Mouse (Mus musculus) layer of hippocampus, postnatal 10 days (tissue): ENCODE results near the gene Gpr68. TPM values are rescaled to one million over a fixed set of nuclear protein-coding genes. Genes with fewer than 3 reads are reported as not detected.

Source experiments
- DNase-seq, 2 experiments: peaks; one replicate each; pipeline ENCODE4 v3.0.0; 2021; ENCODE audit warnings: low spot score in 2 of 2
- total RNA-seq, 2 experiments: library from RNA; stranded (reverse); gene quantifications; 2 replicates each; pipeline ENCODE4 v1.2.3; 2021

Gpr68 gene
- total RNA-seq, 2 experiments from 2014 or later: 17.4 to 17.6 TPM

DNA sequence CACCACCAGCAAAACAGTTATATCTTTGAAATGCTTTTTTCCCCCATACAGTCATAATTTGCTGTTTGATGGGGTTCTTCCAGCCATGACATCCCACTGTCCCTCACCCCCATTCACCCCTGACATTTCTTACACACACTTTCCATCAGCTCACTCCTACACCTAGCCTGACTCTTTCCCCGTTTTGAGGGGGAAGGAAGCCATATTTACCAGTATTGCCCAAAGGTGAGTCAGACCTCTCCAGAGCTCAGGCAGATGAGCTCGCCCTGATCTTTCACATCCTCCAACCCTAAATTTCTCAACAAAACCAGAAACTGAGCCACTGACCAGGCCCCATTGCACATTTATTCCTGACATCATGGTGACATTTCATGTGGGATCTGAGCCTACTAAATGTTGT lies 36.2 kb downstream of the Gpr68 start:
- DNase-seq: no peak

- no peak for DNase-seq
These were observed 36.8 kb downstream of the Gpr68 start for GRCm38 (mm10) chr12:100871234-100871633.

DNA sequence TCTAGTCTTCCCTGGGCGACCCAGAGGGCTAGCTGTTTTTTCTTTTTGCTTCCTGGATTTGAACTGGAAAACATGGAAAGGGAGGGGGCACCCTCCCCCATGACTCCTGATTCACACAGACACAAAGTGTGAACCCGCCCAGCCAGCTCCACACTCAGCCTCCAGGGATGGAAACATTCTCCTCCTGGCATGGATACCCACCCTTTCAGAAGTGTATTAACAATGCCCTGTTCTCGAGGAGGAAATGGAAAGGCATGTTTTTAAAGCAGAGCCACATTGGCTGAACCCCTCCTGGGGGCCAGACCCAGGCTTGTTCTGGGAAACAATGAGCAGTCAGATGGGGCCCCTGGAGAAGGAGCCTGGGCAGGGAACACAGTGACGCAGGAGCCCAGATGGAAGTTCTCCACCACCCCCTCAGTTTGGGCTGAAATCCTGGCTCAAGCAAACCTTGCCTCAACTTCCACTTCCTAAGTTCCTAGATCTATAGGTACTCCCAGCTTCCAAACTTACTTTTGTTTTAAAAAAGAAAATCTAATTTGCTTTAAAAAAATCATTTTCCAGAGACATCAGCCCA lies 39.9 kb downstream of the Gpr68 start:
- DNase-seq: no peak

GRCm38 (mm10) chr12:100867097-100867496 lies 40.9 kb downstream of the Gpr68 start:
- no peak for DNase-seq

DNA sequence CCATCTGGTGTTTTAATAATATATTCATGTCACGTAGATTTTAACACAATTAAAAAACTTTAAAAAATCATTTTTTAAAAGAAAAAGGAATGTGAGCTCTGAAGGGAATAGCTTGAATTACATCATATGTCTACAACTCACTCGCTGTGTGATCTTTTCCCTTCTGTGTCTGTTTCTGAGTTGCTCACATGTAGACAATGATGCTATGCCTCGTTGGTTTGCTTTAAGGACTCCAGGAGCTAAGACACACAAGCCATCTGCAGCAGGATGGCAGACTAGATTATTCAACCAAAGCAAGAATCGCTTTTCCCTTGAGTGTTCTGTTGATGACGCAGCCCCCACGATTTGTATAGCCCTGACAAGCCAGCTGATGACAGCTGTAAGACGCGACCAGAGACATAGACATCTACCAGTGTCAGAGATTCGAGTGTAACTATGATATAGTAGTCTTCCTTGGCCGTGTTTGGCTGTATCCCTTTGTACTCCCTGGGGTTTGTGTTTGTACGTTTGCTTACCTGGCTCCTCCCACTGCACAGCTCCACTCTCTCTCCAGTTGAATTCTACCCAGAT lies 42.4 kb downstream of the Gpr68 start:
- DNase-seq: no peak

- no peak for DNase-seq
These were observed 42.9 kb downstream of the Gpr68 start for GRCm38 (mm10) chr12:100865072-100865471.

DNA sequence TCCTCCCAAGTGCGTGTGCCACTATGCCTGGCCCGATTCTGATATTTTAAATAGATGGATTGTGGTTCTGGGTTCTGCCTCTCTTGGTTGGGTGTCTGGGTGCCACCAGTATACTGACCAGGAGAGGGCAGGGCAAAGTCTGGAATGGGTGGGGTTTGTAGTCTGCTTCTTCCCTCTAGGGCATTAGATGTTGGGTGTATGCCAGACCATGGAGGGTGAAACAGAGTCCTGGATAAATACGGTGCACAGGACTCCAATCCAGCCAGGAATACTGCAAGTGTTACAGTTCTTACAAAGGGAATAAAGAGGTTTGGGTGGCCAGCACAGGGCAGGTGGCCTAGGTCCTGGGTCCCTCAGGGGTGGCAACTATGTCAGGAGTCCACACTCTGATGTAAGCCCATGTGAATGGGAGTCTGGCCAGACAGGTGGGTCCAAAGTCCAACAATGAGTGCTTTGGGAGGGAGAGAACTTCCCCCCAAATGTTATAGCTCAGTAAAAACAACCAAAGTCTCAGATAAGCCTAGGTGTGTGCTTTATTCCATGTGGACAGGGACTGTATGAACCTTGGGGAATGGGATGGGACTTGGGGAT lies 45.0 kb downstream of the Gpr68 start:
- no peak for DNase-seq

- DNase-seq: no peak
These were observed 45.7 kb downstream of the Gpr68 start for GRCm38 (mm10) chr12:100862272-100862671.

GRCm38 (mm10) chr12:100857791-100858190 lies 50.2 kb downstream of the Gpr68 start:
- DNase-seq: no peak

- no peak for DNase-seq
These were observed 51.7 kb downstream of the Gpr68 start for GRCm38 (mm10) chr12:100856337-100856736.

DNA sequence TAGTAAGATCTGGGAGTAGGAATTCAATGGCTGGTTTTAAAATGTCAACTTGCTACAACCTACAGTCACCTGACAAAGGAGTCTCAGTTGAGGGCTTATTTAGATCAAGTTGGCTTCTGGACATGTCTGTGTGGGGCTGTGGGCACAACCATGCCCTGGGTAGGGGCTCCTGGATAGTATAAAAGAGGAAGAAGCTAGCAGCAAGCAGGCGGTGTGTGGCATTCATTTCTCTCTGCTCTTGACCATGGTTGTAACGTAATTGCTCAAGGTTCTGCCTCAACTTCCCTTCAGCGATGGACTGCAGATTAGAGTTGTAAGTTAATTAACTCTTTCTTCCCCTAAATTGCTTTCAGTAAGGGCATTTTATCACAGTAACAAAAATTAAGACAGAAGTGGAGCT lies 55.6 kb downstream of the Gpr68 start:
- no peak for DNase-seq

DNA sequence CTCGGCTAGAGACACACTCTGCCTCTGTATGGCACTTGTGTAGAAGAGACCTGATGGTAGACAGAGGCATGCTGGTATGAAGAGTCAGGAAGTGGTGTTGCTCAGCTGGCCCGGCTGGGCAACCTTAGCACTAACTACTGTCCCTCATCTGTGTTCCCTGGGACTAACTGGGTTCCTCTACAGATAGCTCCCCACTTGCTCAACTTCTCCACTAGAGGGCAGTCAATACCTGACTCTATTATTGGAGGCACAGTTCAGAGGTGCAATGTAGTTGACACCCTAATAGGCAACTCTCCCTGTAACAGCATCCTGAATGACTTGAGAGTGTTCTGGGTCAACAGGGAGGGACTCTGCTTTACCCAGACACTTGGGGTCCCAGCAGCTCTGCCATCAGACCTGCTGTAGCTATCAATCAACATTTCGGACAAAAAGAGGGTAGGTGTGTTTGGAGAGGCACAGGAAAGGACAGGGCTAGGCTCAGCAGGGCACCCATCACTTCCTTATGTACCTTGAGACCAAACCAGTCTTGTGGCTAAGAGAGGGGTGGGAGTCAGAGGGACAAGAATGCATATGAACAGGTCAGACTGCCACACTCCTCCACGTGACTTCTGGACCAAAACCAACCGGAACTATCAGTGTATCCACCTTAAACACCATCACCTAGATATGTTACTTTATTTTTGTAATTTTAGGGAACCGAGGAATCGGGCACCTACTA lies 58.4 kb downstream of the Gpr68 start:
- DNase-seq: peak; percentile 42 to 59

DNA sequence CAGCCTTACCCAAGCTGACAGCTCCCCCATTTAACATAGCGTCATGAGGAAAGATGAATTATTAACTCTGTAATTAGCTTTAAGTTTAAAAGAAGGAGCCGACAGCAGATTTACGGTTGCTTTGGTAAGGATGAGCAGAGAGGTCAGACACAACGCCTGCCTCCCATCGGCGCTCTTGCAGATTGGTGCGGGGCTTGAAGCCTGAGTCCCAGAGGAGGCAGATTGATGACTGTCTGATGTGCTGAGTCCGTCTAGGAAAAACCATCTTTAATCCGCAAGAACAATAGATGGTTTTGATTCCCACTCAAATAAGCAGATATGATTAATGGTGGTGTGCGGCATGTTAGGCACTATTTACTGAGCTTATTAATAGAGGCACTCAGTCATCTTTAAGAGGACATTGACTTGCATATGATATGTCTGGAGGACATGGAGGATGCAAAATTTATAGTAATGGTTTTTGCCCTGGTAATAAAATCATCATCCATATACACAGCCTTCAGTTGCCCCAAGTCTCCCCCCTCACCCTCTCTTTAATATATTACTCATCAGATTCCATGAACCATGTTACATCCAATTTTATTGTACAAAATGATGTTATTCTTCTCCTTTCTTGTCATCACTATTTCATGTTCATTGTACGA lies 60.4 kb downstream of the Gpr68 start:
- no peak for DNase-seq

- no peak for DNase-seq
These were observed 61.4 kb downstream of the Gpr68 start for GRCm38 (mm10) chr12:100846566-100846965.

GRCm38 (mm10) chr12:100845829-100846228 lies 62.2 kb downstream of the Gpr68 start:
- DNase-seq: no peak

DNA sequence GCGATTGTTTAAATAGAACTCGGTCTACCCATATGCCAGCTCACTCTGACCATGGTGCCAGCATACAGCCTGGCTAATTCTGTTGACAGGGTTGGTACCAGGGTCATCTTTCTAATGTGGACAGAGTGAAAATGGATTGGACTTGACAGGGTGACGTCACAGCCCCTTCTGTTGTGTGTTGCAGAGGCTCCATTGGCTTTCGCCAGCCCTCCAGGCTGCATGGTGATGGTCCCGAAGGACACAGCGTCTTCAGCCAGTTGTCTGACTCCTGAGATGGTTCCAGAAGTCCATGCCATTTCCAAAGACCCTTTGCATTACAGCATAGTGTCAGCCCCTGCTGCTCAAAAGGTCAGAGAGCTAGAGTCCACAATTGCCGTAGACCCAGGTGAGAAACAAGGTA lies 63.5 kb downstream of the Gpr68 start:
- DNase-seq: no peak

DNA sequence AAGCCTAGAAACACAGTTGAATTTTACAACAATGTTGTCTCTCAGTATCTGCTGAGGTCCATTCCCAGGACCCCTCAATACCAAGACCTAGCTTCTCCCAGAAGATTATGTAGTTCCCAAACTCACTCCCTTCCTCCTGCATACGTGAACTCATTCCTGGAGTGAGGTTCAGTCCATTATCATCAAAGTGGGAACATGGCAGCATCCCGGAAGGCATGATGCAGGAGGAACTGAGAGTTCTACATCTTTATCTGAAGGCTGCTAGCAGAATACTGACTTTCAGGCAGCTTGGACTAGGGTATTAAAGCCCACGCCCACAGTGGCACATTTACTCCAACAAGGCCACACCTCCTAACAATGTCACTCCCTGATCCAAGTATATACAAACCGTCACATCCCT lies 64.8 kb downstream of the Gpr68 start:
- no peak for DNase-seq

- peak; percentile 87 to 89 for DNase-seq
These were observed 66.7 kb downstream of the Gpr68 start for GRCm38 (mm10) chr12:100841211-100841792.

DNA sequence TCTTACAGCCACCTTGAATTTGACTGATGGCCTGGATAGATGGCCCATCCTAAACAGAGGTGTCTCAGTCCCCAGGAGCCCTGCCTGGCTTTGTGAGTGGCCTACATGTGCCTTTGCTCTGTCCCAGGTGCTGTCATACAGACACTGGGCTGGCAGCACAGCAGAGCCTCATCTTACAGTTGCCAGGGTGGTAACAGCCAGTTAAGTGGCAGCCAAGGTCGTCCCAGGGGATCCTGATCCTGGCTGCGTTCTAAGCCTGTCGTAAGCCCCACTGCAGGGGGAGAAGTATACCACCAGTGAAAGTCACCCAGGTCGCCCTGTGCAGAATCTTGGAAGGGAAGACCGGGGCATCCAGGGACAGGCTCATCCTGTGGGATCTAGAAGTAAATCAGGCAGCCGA lies 68.1 kb downstream of the Gpr68 start:
- DNase-seq: no peak

DNA sequence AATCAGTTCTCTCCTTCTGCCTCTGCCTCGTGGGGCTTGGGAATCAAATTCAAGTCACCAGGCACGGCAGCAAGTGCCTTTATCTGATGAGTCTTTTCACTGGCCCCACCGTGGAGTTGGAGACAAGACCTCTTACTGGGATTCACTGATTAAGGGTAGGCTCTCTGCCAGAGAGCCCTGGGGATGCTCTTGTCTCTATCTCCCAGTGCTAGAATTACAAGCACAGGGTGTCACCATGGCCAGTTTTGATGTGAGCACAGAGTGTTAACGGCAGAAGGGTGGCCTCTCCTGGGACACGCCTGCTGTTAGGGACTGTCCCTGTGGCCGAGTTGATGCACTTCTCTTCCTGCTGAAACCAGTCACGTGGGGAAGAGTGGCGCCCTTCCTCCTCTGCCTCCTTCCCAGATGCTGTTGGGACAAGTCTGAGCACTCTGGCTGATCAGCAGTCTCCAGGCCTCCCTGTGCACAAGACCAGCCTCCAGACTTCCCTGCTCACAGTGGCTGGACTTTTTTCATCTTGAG lies 68.9 kb downstream of the Gpr68 start:
- no peak for DNase-seq

DNA sequence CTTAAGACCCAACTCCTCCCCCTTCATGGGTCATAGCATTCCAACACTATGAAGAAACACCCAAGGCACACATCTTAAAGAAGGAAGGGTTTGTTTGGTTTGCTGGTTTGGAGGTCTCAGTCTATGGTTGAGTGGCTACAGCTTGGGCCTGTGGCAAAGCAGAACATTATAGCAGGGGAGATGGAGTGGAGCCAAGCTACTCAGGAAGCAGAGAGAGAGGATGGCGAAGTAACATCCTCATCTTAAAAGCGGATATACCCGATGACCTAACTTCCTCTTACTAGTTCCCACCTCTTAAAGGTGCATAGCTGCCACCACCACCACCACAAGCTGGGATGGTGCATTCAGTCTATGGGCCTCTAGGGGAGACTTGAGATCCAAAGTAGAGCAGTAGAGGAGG lies 70.8 kb downstream of the Gpr68 start:
- DNase-seq: no peak
